Mouse (Mus musculus): ENCODE results near the gene Etv4.

- no peak for TF ChIP-seq POLR2A (IDR thresholded peaks at IDR 0.05; ENCODE audit: low read depth, low read length)
- TF ChIP-seq CTCF (IDR thresholded peaks at IDR 0.05; ENCODE audit: borderline replicate concordance, insufficient read depth, low read length) = no peak
These were observed 1.1 kb downstream of the Etv4 start for GRCm38 (mm10) chr11:101784072-101784471.

Data from embryonic fibroblast, embryonic 13.5 days (primary cell).